Mouse (Mus musculus): ENCODE data around the gene Lbx2.

GRCm38 (mm10) chr6:83117616-83118015 lies 31.4 kb downstream of the Lbx2 start:
- TF ChIP-seq CTCF (IDR thresholded peaks at IDR 0.05; ENCODE audit: low read depth) (no peak), EP300 (IDR thresholded peaks at IDR 0.05; ENCODE audit: low read depth) (no peak)
